Mouse (Mus musculus) heart, postnatal 36 days (tissue): ENCODE results near the gene Mcm2. TPM values are rescaled to one million over a fixed set of nuclear protein-coding genes. Genes with fewer than 3 reads are reported as not detected.

Experiments
- DNase-seq, 2 experiments: peaks; one replicate each; pipeline ENCODE4 v3.0.0; 2021 to 2022
- intact Hi-C: fragments of 180-260 bp; cut with DNase I; formaldehyde crosslinking; loops from one replicate; pipeline ENCODE4 v1.15.1; 2025
- total RNA-seq, 2 experiments: library from RNA; stranded (reverse); gene quantifications; 2 replicates each; pipeline ENCODE4 v1.2.3; 2021

Mcm2 gene
- total RNA-seq, 2 experiments from 2014 or later, result 5.4 to 6.5 TPM

- intact Hi-C loops, result no loop called here
- no peak for DNase-seq
Observed at GRCm38 (mm10) chr6:88899086-88899485, 506 bp upstream of the Mcm2 start.

- intact Hi-C loops, result no loop called here
Observed at GRCm38 (mm10) chr6:88897246-88897645, 1.3 kb downstream of the Mcm2 start.

GRCm38 (mm10) chr6:88895943-88896342, 2.6 kb downstream of the Mcm2 start:
- no peak for DNase-seq
- intact Hi-C loops, result no loop called here

More at GRCm38 (mm10) chr6:88897246-88897645, 1.3 kb downstream of the Mcm2 start:
- DNase-seq, result no peak

- peak; percentile 54 to 73 for DNase-seq
- intact Hi-C loops, result loop anchor here (2.0 kb wide), 1 partner anchor 33 kb away; no protein-coding TSS in a partner anchor
Observed at GRCm38 (mm10) chr6:88893559-88893958, 5.0 kb downstream of the Mcm2 start.

- intact Hi-C loops, result no loop called here
- DNase-seq, result no peak
Observed at GRCm38 (mm10) chr6:88890832-88891231, 7.7 kb downstream of the Mcm2 start.

GRCm38 (mm10) chr6:88889410-88890042, 9.1 kb downstream of the Mcm2 start:
- DNase-seq, result no peak
- intact Hi-C loops, result no loop called here

GRCm38 (mm10) chr6:88886417-88886967, 12.1 kb downstream of the Mcm2 start:
- DNase-seq, result no peak
- intact Hi-C loops, result no loop called here

GRCm38 (mm10) chr6:88885644-88886416, 12.8 kb downstream of the Mcm2 start:
- intact Hi-C loops, result no loop called here
- no peak for DNase-seq

GRCm38 (mm10) chr6:88884690-88885089, 13.9 kb downstream of the Mcm2 start:
- intact Hi-C loops, result no loop called here
- DNase-seq, result no peak

- DNase-seq, result no peak
- intact Hi-C loops, result no loop called here
Observed at GRCm38 (mm10) chr6:88884195-88884594, 14.4 kb downstream of the Mcm2 start.

GRCm38 (mm10) chr6:88881334-88881733, 17.2 kb downstream of the Mcm2 start:
- no peak for DNase-seq
- intact Hi-C loops, result no loop called here

- no peak for DNase-seq
- intact Hi-C loops, result no loop called here
Observed at GRCm38 (mm10) chr6:88879471-88879870, 19.1 kb downstream of the Mcm2 start.

- DNase-seq, result peak; percentile 72
- intact Hi-C loops, result no loop called here
Observed at GRCm38 (mm10) chr6:88874868-88875508, 23.6 kb downstream of the Mcm2 start, which contains the start of gene Podxl2. Gene Podxl2 (minus strand): TSS chr6:88875044.

- no peak for DNase-seq
- intact Hi-C loops, result no loop called here
Observed at GRCm38 (mm10) chr6:88873965-88874867, 24.4 kb downstream of the Mcm2 start.

GRCm38 (mm10) chr6:88872811-88873210, 25.8 kb downstream of the Mcm2 start:
- no peak for DNase-seq

GRCm38 (mm10) chr6:88871546-88871945, 27.0 kb downstream of the Mcm2 start:
- no peak for DNase-seq
- intact Hi-C loops, result no loop called here

More at GRCm38 (mm10) chr6:88872811-88873210, 25.8 kb downstream of the Mcm2 start:
- intact Hi-C loops, result no loop called here

- intact Hi-C loops, result no loop called here
- DNase-seq, result no peak
Observed at GRCm38 (mm10) chr6:88870594-88870993, 28.0 kb downstream of the Mcm2 start.

- intact Hi-C loops, result no loop called here
- DNase-seq, result no peak
Observed at GRCm38 (mm10) chr6:88869459-88869858, 29.1 kb downstream of the Mcm2 start.

- intact Hi-C loops, result no loop called here
- no peak for DNase-seq
Observed at GRCm38 (mm10) chr6:88865704-88866103, 32.9 kb downstream of the Mcm2 start.

- intact Hi-C loops, result loop anchor here (2.0 kb wide), 1 partner anchor 32 kb away; no protein-coding TSS in a partner anchor
- DNase-seq, result no peak
Observed at GRCm38 (mm10) chr6:88860914-88861313, 37.7 kb downstream of the Mcm2 start.
